Mouse (Mus musculus): ENCODE data around the gene Fbxw10. TPM values are rescaled to one million over a fixed set of nuclear protein-coding genes. Genes with fewer than 3 reads are reported as not detected.

The Fbxw10 gene
- polyA plus RNA-seq, 1 experiment from 2014 or later: 0.84 TPM

GRCm38 (mm10) chr11:62820661-62821437 is 26.0 kb upstream of the Fbxw10 start:
- Histone ChIP-seq H3K27me3 (no peaks in the 10 kb centered on the region), H3K36me3 (no peaks in the 10 kb centered on the region), H3K4me3 (peak overlapping the region; percentile 56), H3K9me3 (no peaks in the 10 kb centered on the region), H3K4me2 (replicated peaks) (peak overlapping the region; percentile 83), H3K27ac (peak overlapping the region; percentile 81), H3K9ac (peak overlapping the region; percentile 69), H3K4me1 (peaks cover 47% of the 10 kb centered on the region)
- 0 out of 2 replicates have a peak, but pooled peaks have one; percentile 50 for ATAC-seq (ENCODE audit: low FRiP score, low read depth)
- WGBS: 19% methylated on average over 16 of the region's 16 CpGs

GRCm38 (mm10) chr11:62821893-62822292 is 25.0 kb upstream of the Fbxw10 start:
- H3K4me1 ChIP-seq: peaks cover 54% of the 10 kb centered on the region
- H3K4me3 ChIP-seq: peak overlapping the region; percentile 29

DNA sequence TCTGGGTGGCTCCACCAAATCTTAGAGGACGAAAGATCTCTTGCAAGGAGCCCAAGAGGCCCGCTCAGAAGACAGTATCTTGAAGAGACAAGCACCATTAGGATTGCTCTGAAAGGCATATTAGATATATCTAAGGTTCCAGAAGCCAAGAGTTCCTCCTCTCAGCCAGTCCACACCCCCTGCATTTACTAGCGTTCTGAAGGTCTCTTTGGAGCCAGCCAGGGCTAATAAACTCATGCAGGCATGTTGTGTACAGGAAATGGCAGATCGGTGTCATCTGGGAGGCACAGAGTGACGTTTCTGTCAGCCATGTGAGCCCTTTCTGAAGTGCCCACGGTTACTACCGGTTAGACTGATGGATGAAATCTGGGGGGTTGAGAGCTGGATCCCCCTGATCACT is 22.7 kb upstream of the Fbxw10 start:
- Histone ChIP-seq H3K27ac (no peak overlapping the region), H3K9me3 (no peaks in the 10 kb centered on the region), H3K4me1 (peaks cover 53% of the 10 kb centered on the region), H3K9ac (no peak overlapping the region), H3K4me3 (no peak overlapping the region), H3K4me2 (replicated peaks) (peak overlapping the region; percentile 36), H3K36me3 (0 out of 2 replicates have a peak, but pooled peaks cover 5% of the 10 kb centered on the region), H3K27me3 (no peaks in the 10 kb centered on the region)
- ATAC-seq (ENCODE audit: low FRiP score, low read depth): no peak
- 44% methylated on average over 7 of the region's 7 CpGs for WGBS

More at GRCm38 (mm10) chr11:62821893-62822292, 25.0 kb upstream of the Fbxw10 start:
- H3K27ac ChIP-seq: no peak overlapping the region
- WGBS: 66% methylated on average over 5 of the region's 5 CpGs
- no peaks in the 10 kb centered on the region for H3K27me3 ChIP-seq
- no peaks in the 10 kb centered on the region for H3K36me3 ChIP-seq
- no peak for ATAC-seq (ENCODE audit: low FRiP score, low read depth)
- H3K4me2 ChIP-seq (replicated peaks): peak overlapping the region; percentile 83
- no peak overlapping the region for H3K9ac ChIP-seq
- H3K9me3 ChIP-seq: no peaks in the 10 kb centered on the region

DNA sequence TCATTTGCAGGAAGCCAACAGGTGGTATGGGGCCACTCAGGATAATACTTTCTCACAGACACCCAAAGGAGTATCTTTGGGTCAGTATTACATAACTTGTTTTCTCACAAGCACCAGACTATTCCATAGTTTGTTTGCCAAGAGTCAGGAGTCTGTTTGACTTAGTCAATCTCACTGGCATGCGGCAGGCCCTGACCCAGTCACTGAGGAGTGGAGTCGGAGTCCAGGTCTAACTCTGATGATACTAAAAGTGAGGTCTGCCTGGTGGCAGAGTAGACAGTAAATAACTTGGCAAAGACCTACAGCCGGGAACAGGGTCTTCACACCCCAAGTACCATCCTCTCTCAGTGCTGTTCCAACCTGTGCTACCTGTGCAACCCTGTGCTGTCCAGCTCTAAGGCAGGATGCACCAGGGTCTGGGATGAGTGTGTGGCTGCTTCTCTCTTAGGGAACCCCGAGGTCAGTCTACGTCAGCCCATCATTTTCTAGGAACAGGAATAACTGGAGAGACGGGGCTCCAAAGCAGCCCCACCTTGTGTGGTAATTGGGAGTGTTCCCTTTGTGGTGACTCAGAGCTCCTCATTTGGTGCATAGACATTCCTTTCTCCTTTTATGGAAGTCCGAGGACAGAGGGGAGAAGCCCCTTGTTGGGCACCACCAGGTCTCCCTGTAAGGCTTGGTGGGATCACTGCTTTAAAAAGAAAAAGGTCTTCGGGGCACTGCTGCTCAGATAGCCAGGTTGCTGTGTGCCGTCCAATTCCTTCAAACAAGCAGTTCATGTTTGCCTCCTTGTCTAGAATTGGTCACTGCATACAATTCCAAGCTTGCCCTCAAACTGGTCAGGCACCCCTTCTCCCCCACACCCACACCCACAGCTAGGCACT is 21.4 kb upstream of the Fbxw10 start:
- Histone ChIP-seq H3K36me3 (0 out of 2 replicates have a peak, but pooled peaks cover 5% of the 10 kb centered on the region), H3K27ac (no peak overlapping the region), H3K9me3 (no peaks in the 10 kb centered on the region), H3K4me3 (no peak overlapping the region), H3K9ac (no peak overlapping the region), H3K27me3 (no peaks in the 10 kb centered on the region), H3K4me2 (replicated peaks) (no peak overlapping the region), H3K4me1 (peaks cover 41% of the 10 kb centered on the region)
- 76% methylated on average over 9 of the region's 9 CpGs for WGBS
- no peak for ATAC-seq (ENCODE audit: low FRiP score, low read depth)

GRCm38 (mm10) chr11:62826106-62826733 is 20.6 kb upstream of the Fbxw10 start:
- Histone ChIP-seq H3K4me3 (no peak overlapping the region), H3K27me3 (no peaks in the 10 kb centered on the region), H3K4me2 (replicated peaks) (no peak overlapping the region), H3K4me1 (peaks cover 34% of the 10 kb centered on the region), H3K9ac (no peak overlapping the region), H3K36me3 (0 out of 2 replicates have a peak, but pooled peaks cover 9% of the 10 kb centered on the region), H3K27ac (no peak overlapping the region), H3K9me3 (no peaks in the 10 kb centered on the region)
- WGBS: 25% methylated on average over 6 of the region's 6 CpGs
- no peak for ATAC-seq (ENCODE audit: low FRiP score, low read depth)

DNA sequence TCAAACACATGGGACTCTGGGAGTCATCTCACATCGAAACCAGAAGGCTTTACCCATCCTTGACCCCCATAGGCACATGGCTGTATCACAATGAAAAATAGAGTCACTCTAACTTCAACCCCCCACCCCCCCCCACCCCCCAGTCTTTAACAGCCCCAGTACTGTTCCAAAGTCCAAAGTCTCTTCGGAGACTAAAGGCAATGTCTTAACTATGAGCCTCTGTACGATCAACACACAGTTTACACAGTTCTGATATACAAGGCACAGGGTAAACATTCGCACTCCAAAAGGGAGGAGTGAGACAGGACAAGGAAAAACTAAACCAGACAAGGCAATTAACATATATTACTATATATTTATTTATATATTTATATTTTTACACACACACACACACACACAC is 19.7 kb upstream of the Fbxw10 start:
- no peak overlapping the region for H3K4me2 ChIP-seq (replicated peaks)
- no peaks in the 10 kb centered on the region for H3K27me3 ChIP-seq
- peaks cover 18% of the 10 kb centered on the region for H3K36me3 ChIP-seq
- WGBS: 89% methylated on average over 4 of the region's 4 CpGs
- no peak overlapping the region for H3K9ac ChIP-seq
- H3K9me3 ChIP-seq: no peaks in the 10 kb centered on the region
- H3K27ac ChIP-seq: no peak overlapping the region
- H3K4me1 ChIP-seq: peaks cover 30% of the 10 kb centered on the region
- H3K4me3 ChIP-seq: no peak overlapping the region
- ATAC-seq (ENCODE audit: low FRiP score, low read depth): no peak

- H3K4me3 ChIP-seq: no peak overlapping the region
- no peak overlapping the region for H3K27ac ChIP-seq
- H3K36me3 ChIP-seq: peaks cover 19% of the 10 kb centered on the region
- no peak overlapping the region for H3K4me2 ChIP-seq (replicated peaks)
- H3K27me3 ChIP-seq: no peaks in the 10 kb centered on the region
- H3K4me1 ChIP-seq: peaks cover 30% of the 10 kb centered on the region
- 73% methylated on average over 3 of the region's 3 CpGs for WGBS
- no peak overlapping the region for H3K9ac ChIP-seq
- H3K9me3 ChIP-seq: no peaks in the 10 kb centered on the region
- no peak for ATAC-seq (ENCODE audit: low FRiP score, low read depth)
Observed at GRCm38 (mm10) chr11:62827911-62828310, 19.0 kb upstream of the Fbxw10 start.

- peaks cover 15% of the 10 kb centered on the region for H3K4me1 ChIP-seq
- 86% methylated on average over 2 of the region's 2 CpGs for WGBS
- no peak overlapping the region for H3K4me2 ChIP-seq (replicated peaks)
- H3K9ac ChIP-seq: no peak overlapping the region
- H3K9me3 ChIP-seq: no peaks in the 10 kb centered on the region
- ATAC-seq (ENCODE audit: low FRiP score, low read depth): no peak
- H3K27me3 ChIP-seq: no peaks in the 10 kb centered on the region
- H3K36me3 ChIP-seq: peaks cover 27% of the 10 kb centered on the region
- H3K27ac ChIP-seq: no peak overlapping the region
- H3K4me3 ChIP-seq: no peak overlapping the region
Observed at GRCm38 (mm10) chr11:62830387-62830786, 16.5 kb upstream of the Fbxw10 start.

DNA sequence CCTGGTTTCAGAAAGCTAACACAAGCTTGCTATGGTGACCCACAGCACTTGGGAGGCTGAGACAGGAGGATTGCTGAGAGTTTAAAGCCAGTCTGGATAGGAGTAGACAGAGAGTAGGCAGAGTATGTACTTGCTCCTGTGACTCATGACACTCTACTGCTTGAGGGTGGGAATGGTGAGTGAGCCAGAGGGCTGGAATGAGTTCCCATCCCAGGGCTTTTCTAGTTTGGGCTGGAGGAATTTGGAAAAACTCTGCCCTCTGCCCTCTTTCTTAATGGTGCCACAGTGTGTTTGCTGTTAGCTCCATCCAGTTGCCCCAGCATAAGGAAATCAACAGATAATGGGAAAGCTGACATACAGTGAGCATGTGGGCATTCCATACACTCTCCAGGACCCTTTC is 15.0 kb upstream of the Fbxw10 start:
- no peak for ATAC-seq (ENCODE audit: low FRiP score, low read depth)
- H3K4me2 ChIP-seq (replicated peaks): no peak overlapping the region
- H3K9ac ChIP-seq: no peak overlapping the region
- no peaks in the 10 kb centered on the region for H3K27me3 ChIP-seq
- H3K36me3 ChIP-seq: peaks cover 38% of the 10 kb centered on the region
- H3K4me3 ChIP-seq: no peak overlapping the region
- no peaks in the 10 kb centered on the region for H3K9me3 ChIP-seq
- peaks cover under 1% of the 10 kb centered on the region; the same call in 1 of the 2 replicates for H3K4me1 ChIP-seq
- H3K27ac ChIP-seq: no peak overlapping the region

GRCm38 (mm10) chr11:62844562-62844961 is 2.3 kb upstream of the Fbxw10 start:
- H3K27ac ChIP-seq: no peak overlapping the region
- WGBS: 83% methylated on average over 5 of the region's 5 CpGs
- no peak overlapping the region for H3K9ac ChIP-seq
- H3K4me2 ChIP-seq (replicated peaks): no peak overlapping the region
- peaks cover 20% of the 10 kb centered on the region for H3K36me3 ChIP-seq
- no peaks in the 10 kb centered on the region for H3K9me3 ChIP-seq
- H3K4me3 ChIP-seq: no peak overlapping the region
- no peaks in the 10 kb centered on the region for H3K27me3 ChIP-seq
- H3K4me1 ChIP-seq: peaks cover 25% of the 10 kb centered on the region
- no peak for ATAC-seq (ENCODE audit: low FRiP score, low read depth)

- Histone ChIP-seq H3K4me1 (peaks cover 25% of the 10 kb centered on the region), H3K27ac (no peak overlapping the region), H3K9ac (no peak overlapping the region), H3K27me3 (no peaks in the 10 kb centered on the region), H3K9me3 (no peaks in the 10 kb centered on the region), H3K4me3 (no peak overlapping the region), H3K4me2 (replicated peaks) (no peak overlapping the region), H3K36me3 (peaks cover 9% of the 10 kb centered on the region)
- ATAC-seq (ENCODE audit: low FRiP score, low read depth): no peak
- WGBS: 76% methylated on average over 3 of the region's 3 CpGs
Observed at GRCm38 (mm10) chr11:62845730-62846129, 1.1 kb upstream of the Fbxw10 start.

Measured in limb, embryonic 13.5 days (tissue).